Mouse (Mus musculus) ES-CJ7 (cell line): ENCODE data around the gene Msmo1.
A peak's percentile ranks its signal among the peaks of the same experiment; 100 is the strongest.

Experiments used
- DNase-seq: peaks from one replicate; pipeline ENCODE4 v3.0.0; 2011; ENCODE audit warnings: low read depth, low spot score

Gene Msmo1

GRCm38 (mm10) chr8:64733271-64733943 is at the start of gene Msmo1:
Gene Msmo1 (minus strand): TSS chr8:64733792.
- DNase-seq: peak; percentile 100

DNA sequence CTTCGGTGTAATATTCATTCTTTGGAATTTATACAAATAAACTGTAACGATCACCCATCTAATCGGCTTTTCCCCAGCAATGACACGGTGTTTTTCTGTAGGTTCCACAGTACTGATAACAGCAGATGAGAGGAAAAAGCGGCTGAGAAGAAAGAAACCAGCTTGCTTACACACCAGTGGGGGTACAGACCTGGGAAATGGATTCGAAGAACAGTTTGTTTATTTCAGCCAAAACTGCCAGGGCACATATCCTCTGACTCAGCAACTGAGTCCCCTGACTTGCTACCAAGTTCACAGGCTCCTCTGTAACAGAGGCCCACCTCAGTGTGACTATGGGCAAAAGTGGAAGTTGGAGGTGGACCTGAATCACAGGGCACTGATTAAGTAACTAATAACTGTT is 48.4 kb upstream of the Msmo1 start:
- no peak for DNase-seq

- peak; percentile 90 for DNase-seq
These were observed 44.3 kb upstream of the Msmo1 start for GRCm38 (mm10) chr8:64777925-64778324.

- no peak for DNase-seq
These were observed 40.5 kb upstream of the Msmo1 start for GRCm38 (mm10) chr8:64774136-64774535.

- no peak for DNase-seq
These were observed 37.2 kb upstream of the Msmo1 start for GRCm38 (mm10) chr8:64770814-64771213.

- no peak for DNase-seq
These were observed 36.0 kb upstream of the Msmo1 start for GRCm38 (mm10) chr8:64769586-64769985.

DNA sequence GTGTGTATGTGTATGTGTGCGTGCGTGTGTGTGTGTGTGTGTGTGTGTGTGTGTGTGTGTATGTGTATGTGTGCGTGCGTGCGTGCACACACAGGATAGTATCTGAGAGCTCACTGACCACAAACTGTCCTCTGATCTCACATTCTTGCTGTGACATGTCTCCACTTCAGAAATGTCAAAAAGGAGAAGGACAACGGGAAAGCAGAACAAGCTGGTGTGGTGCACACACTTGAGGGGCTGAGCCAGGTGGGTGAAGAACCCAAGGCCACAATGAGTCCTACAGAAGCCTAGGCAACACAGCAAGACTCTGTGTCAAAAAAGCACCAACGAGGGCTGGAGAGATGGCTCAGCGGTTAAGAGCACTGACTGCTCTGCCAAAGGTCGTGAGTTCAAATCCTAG is 35.1 kb upstream of the Msmo1 start:
- DNase-seq: no peak

DNA sequence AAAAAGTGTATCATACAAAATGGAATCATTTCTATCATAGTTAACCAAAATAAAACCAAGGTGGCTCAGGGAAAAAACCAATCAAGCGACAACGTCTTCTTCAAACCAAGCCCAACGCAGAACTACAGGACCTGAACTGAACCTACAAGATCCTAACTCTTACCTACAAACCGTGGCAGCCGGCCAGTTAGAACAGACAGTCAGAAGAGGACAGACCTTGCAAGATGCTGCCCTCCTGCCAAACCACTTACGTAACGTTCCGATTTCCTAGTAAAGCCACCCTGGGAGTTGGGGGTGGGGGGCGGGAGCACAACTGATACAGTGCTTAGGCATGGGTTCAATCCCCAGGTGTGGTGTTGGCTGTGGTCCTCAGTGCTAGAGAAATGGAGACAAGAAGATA is 33.5 kb upstream of the Msmo1 start:
- DNase-seq: no peak

DNA sequence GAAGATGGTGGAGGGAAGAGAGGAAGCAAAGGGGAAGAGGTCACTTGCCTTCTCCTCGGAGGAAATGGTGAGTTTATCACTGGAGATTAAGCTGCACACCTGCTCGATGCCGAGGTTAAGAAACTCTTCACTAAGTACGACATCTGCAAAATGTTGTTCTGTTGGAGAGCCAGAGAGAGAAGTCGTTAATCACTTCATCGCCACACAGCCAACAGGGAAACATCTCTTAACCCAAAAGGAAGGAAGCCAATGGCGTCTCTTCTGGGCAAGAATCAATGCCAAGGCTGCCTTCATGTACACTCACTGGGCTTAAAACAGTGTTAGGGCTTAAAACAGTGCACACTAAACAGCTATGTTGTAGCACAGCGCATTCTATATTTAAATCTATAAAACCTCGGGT is 30.5 kb upstream of the Msmo1 start:
- DNase-seq: no peak

DNA sequence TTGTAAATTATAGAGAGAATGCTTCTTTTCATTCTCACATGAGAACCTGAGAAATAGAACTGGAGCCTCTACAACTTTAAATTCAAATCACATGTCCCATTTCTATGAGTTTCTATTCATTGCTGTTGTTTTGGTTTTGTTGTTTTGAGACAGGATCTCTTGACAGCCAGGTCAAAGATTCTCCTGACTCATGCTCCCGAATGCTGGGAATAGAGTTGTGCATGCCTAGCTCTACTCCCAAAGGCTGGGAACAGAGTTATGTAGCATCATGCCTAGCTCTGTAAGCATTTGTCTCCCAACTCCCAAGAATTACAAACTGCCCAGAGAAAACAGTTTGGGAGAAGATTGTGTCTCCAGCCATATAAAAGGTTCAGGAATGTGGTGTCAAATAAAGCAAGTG is 29.2 kb upstream of the Msmo1 start:
- no peak for DNase-seq

- DNase-seq: no peak
These were observed 27.8 kb upstream of the Msmo1 start for GRCm38 (mm10) chr8:64761430-64761829.

DNA sequence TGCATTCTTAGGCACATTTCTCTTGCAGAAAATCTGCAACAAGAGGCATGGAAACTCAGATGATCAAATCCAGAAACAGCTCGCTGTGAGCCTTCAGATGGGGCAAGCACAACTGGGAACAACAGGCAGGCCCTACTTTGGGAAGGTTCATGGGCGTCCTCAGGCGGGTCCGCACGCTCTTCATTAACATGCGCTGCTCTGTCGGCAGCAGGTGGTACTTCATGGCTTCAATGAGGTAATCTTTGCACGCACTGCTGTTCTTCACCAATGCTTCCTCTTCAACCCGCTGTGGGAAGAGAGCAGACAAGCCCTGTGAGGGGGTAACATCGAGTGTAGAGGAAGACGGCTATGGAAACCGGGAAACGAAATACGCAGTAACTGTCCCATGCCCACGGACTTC is 24.4 kb upstream of the Msmo1 start:
- peak; percentile 72 for DNase-seq

- DNase-seq: no peak
These were observed 12.8 kb upstream of the Msmo1 start for GRCm38 (mm10) chr8:64746215-64747058.

GRCm38 (mm10) chr8:64740547-64741211 is 7.1 kb upstream of the Msmo1 start:
- no peak for DNase-seq

GRCm38 (mm10) chr8:64738916-64739315 is 5.3 kb upstream of the Msmo1 start:
- no peak for DNase-seq

GRCm38 (mm10) chr8:64736767-64737323 is 3.3 kb upstream of the Msmo1 start:
- no peak for DNase-seq

- DNase-seq: no peak
These were observed 1.6 kb upstream of the Msmo1 start for GRCm38 (mm10) chr8:64735161-64735560.

DNA sequence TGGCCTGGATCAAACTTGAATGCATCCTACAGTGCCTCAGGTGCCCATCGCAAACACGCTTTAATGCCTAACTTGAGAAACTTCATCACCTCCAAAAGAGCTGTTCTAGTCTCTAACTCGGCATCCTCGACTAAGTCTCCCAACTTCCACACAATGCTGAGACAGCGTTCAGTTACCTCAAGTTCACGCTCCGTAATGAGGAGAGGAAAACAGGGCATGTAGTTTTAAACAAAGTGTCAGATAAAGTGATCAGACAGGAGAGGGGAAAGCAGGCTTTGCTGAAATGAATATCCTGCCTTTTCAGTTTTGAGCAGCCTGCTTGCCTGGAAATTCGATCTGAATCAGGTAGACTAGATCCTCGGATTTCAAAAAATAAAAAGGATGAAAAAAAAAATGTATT is 996 bp downstream of the Msmo1 start:
- no peak for DNase-seq

DNA sequence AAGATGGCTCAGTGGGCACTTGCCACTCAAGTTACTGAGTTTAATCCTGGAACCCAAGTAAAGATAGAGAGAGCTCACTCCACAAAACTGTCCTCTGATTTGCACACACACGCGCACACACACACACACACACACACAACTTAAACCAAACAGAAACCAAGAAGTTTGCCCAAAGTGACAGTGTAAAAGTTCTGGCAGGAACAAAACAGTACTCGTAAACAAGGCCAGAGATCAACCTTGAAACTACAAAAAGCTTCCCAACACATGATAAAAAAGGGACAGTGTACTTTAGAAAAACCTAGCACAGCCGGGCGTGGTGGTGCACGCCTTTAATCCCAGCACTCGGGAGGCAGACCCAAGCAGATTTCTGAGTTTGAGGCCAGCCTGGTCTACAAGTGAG is 5.4 kb downstream of the Msmo1 start:
- DNase-seq: no peak

DNA sequence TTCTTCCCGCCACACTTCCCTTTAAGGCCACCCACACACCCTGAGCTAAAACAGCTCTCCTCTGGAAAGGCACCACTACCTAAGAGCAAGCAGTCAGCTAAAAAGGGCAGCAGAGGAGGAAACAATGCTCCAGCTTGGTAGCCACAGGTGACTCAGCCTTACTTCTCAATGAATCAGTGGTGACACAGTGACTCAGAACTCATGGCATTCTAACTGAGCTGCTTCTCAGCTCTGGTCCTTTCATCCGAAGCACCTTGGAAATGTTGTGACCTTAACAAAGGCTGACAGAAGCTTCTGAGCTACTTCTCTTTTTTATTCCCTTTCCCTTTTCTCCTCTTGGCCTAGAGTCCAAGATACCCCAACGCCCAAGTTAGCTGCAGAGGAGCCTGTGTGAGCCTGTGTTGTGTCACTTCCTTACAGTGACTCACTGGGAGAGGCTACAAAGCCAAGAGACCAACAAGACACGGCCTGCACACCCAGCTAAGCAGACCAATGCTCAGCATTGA is 7.3 kb downstream of the Msmo1 start:
- DNase-seq: no peak

GRCm38 (mm10) chr8:64723206-64723605 is 10.4 kb downstream of the Msmo1 start:
- DNase-seq: no peak

- DNase-seq: peak; percentile 58
These were observed 15.7 kb downstream of the Msmo1 start for GRCm38 (mm10) chr8:64717868-64718267.
